Mouse (Mus musculus) liver, postnatal 0 days (tissue): ENCODE measurements at regions not wholly inside any gene's neighbourhood (a gene's known extent, or its start where the extent isn't known, plus 50 kb on each side); places are given as distances from the start of the nearest gene placed in this dataset.
"Not testable (repeated sequence)": the region's sequence is repeated elsewhere in the genome, so short reads cannot be mapped to it uniquely, and the experiment has no call there.

ENCODE experiments used
- ATAC-seq: fragments of 200-750 bp; cut with Nextera tagmentation; 2 replicates; pipeline ENCODE4 v1.8.0; 2017; ENCODE audit warnings: mild to moderate bottlenecking, moderate library complexity
- DNase-seq: peaks from one replicate; pipeline ENCODE4 v3.0.0-alpha.2; 2016
- H3K27ac ChIP-seq: fragments of 300-500 bp; sonication (generic); 2 replicates; pipeline ENCODE4 v1.5.1; 2014; ENCODE audit warnings: antibody characterized with exemption, moderate library complexity, mild to moderate bottlenecking, low read depth
- H3K27me3 ChIP-seq: fragments of 300-500 bp; sonication (generic); 2 replicates; pipeline ENCODE4 v1.6.1; 2014; ENCODE audit warnings: low read length, control low read depth, mixed read lengths; ENCODE audit not compliant: insufficient read depth
- H3K36me3 ChIP-seq: fragments of 300-500 bp; sonication (generic); replicated peaks from 2 replicates; pipeline ENCODE4 v1.6.1; 2014; ENCODE audit warnings: mild to moderate bottlenecking, control low read depth, low read length, moderate library complexity, mixed read lengths; ENCODE audit not compliant: insufficient read depth
- H3K4me1 ChIP-seq: fragments of 300-500 bp; sonication (generic); 2 replicates; pipeline ENCODE4 v1.6.1; 2014; ENCODE audit warnings: antibody characterized with exemption, mild to moderate bottlenecking, control low read depth; ENCODE audit not compliant: insufficient read depth
- H3K4me2 ChIP-seq: fragments of 300-500 bp; sonication (generic); 2 replicates; pipeline ENCODE4 v1.6.1; 2014; ENCODE audit warnings: low read depth, mild to moderate bottlenecking, low read length, moderate library complexity, mixed read lengths
- H3K4me3 ChIP-seq: fragments of 300-500 bp; sonication (generic); 2 replicates; pipeline ENCODE4 v1.5.1; 2014; ENCODE audit warnings: low read depth, low read length
- H3K9ac ChIP-seq: fragments of 300-500 bp; sonication (generic); replicated peaks from 2 replicates; pipeline ENCODE4 v1.6.1; 2014; ENCODE audit warnings: mild to moderate bottlenecking, moderate library complexity
- H3K9me3 ChIP-seq: fragments of 300-500 bp; sonication (generic); 2 replicates; pipeline ENCODE4 v1.6.1; 2016; ENCODE audit warnings: mild to moderate bottlenecking, control low read depth, low read length, mixed read lengths
- CTCF ChIP-seq: sonication (generic); IDR thresholded peaks from 2 replicates; pipeline ENCODE4 v1.5.1; 2016; ENCODE audit warnings: antibody characterized with exemption, low read depth
- EP300 ChIP-seq: IDR thresholded peaks from 2 replicates; pipeline ENCODE4 v1.6.1; 2016; ENCODE audit warnings: antibody characterized with exemption, low read depth, mild to moderate bottlenecking
- WGBS: fragments of 180-500 bp; shearing (Covaris S2); extraction: QIAGEN DNeasy Blood & Tissue Kit; methylation state at CpG from one replicate; pipeline ENCODE4 v1.1.7; 2014; ENCODE audit not compliant: insufficient replicate concordance; 5-methylcytosine and 5-hydroxymethylcytosine counted together

GRCm38 (mm10) chr7:73238486-73238885, 136.8 kb upstream of the Rgma start:
- H3K9ac ChIP-seq: no peak overlapping the region
- no peaks in the 10 kb centered on the region for H3K36me3 ChIP-seq
- H3K9me3 ChIP-seq: no peaks in the 10 kb centered on the region
- no peaks in the 10 kb centered on the region for H3K27me3 ChIP-seq
- 37% methylated on average over 4 of the region's 4 CpGs for WGBS
- H3K27ac ChIP-seq: no peak overlapping the region
- DNase-seq (no peak), ATAC-seq (no peak)
- no peak for TF ChIP-seq CTCF
- TF ChIP-seq EP300: no peak
- no peak overlapping the region for H3K4me2 ChIP-seq
- no peak overlapping the region for H3K4me3 ChIP-seq
- H3K4me1 ChIP-seq: no peaks in the 10 kb centered on the region

DNA sequence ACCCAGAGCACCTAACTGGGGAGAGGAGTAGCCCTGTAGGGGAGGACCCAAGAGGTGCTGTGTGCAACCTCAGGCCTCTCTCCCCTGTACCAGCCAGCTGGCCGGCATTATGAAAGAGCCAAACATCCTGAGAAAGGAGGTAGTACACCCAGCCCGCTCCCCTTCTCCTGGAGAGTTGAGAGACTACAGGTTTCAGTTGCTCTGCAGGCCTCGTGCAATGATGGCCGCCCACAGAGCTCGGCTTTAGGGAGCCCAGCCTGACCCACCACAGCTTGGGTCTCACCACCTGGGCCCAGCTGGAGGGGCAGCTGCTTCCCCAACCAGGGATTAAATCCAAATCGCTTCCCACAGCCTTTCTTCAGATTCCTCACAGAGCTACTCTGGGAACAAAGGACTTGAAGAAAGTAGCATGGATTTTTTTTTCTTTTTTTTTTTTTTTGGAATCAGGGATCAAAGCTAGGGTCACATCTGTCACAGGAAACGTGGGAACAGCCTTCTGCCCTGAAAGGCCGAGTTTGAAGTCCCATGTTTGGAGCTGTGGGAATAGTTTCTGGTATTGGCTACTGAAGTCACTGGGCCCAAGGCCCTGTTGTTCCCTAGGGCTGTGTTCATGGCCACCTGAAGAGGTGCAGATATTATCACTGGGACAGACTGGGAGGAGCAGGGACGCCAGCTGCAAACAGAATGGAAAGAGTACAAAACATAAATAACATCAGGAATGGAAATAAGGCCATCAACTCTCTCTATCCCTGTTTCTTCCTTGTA, 131.5 kb upstream of the Rgma start:
- no peak for ATAC-seq

GRCm38 (mm10) chr7:73245431-73245830, 129.9 kb upstream of the Rgma start:
- Histone ChIP-seq H3K9me3 (no peaks in the 10 kb centered on the region), H3K27me3 (no peaks in the 10 kb centered on the region), H3K36me3 (no peaks in the 10 kb centered on the region), H3K4me1 (no peaks in the 10 kb centered on the region), H3K4me2 (no peak overlapping the region), H3K4me3 (no peak overlapping the region), H3K27ac (no peak overlapping the region), H3K9ac (no peak overlapping the region)
- ATAC-seq (no peak), DNase-seq (no peak)
- TF ChIP-seq CTCF (no peak), EP300 (no peak)
- 72% methylated on average over 2 of the region's 2 CpGs for WGBS

More for the DNA sequence above, 131.5 kb upstream of the Rgma start:
- no peaks in the 10 kb centered on the region for H3K4me1 ChIP-seq
- no peak overlapping the region for H3K4me3 ChIP-seq
- H3K9ac ChIP-seq: no peak overlapping the region
- H3K4me2 ChIP-seq: no peak overlapping the region
- H3K27me3 ChIP-seq: no peaks in the 10 kb centered on the region
- no peaks in the 10 kb centered on the region for H3K9me3 ChIP-seq
- 62% methylated on average over 9 of the region's 9 CpGs for WGBS
- H3K36me3 ChIP-seq: no peaks in the 10 kb centered on the region
- no peak for DNase-seq
- no peak for TF ChIP-seq CTCF
- no peak for TF ChIP-seq EP300
- H3K27ac ChIP-seq: no peak overlapping the region

DNA sequence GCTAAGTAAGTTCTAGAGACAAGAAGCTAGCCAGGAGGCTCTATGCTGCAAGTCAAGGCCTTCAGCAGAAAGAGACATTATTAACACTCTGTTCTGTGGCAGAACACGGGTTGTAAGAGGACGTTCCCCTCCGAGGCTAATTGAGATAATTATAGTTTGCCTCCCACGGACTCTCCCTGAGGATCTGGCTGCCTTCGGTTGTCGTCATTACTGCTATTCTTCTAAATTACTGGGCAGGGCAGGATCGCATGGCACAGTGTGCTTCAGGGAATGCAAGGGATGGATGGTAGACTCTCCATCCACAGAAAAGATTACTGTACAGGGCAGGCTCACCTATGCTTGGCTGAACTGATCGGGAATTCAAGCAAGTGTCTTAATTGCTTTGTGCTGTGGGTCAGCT, 124.7 kb upstream of the Rgma start:
- Histone ChIP-seq H3K4me1 (no peaks in the 10 kb centered on the region), H3K27ac (no peak overlapping the region), H3K27me3 (no peaks in the 10 kb centered on the region), H3K36me3 (no peaks in the 10 kb centered on the region), H3K4me3 (no peak overlapping the region), H3K9ac (no peak overlapping the region), H3K4me2 (no peak overlapping the region), H3K9me3 (no peaks in the 10 kb centered on the region)
- 71% methylated on average over 8 of the region's 8 CpGs for WGBS
- no peak for TF ChIP-seq EP300
- no peak for TF ChIP-seq CTCF
- DNase-seq (no peak), ATAC-seq (no peak)

DNA sequence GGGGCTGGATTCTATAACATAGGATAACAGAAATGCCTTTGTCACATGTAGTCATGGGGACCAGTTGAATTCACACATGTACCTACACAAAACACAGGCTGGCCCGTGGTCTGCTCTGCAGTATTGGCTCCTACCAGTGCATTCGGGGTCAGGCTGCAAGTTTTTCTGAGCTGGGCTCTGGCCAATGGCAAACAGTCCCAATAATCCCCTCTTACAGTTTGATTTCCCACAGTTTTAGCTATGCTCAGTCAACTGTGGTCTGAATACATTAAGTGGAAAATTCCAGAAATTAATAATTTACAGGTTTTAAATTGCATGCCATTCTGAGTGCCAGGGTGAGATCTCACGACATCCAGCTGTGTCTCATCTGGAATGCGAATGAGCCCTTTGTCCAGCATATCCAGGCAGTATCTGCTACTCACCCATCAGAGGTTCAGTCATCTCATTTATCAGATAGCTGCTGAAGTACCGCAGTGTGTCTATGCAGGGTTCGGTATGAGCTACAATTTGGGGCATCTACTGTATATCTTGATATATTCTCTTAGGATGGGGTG, 124.0 kb upstream of the Rgma start:
- no peak for TF ChIP-seq EP300
- no peak for TF ChIP-seq CTCF
- ATAC-seq (no peak), DNase-seq (no peak)
- no peak overlapping the region for H3K27ac ChIP-seq
- H3K4me3 ChIP-seq: no peak overlapping the region
- H3K36me3 ChIP-seq: no peaks in the 10 kb centered on the region
- no peak overlapping the region for H3K9ac ChIP-seq
- no peak overlapping the region for H3K4me2 ChIP-seq
- no peaks in the 10 kb centered on the region for H3K9me3 ChIP-seq
- H3K27me3 ChIP-seq: no peaks in the 10 kb centered on the region
- H3K4me1 ChIP-seq: no peaks in the 10 kb centered on the region
- 72% methylated on average over 6 of the region's 6 CpGs for WGBS

DNA sequence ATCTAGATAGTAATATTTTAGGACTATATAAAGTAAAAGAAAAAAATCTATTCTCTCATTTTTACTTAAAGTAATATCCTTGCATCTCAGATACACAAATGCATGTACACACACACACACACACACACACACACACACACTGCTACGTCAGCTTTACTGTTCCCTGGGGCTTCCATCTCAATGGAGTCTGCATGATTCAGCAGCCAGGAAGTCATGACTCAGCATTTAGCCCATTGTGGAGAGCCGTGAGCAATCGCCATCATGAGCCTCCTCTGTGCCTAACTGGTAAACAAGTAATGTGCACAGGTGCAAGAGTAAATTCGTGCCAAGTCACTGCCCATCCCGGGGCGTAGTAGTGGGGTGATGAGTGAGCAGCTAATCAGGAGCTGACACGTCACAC, 120.3 kb upstream of the Rgma start:
- not testable (repeated sequence) for H3K9ac ChIP-seq, DNase-seq, H3K4me1 ChIP-seq, ATAC-seq, H3K27me3 ChIP-seq, H3K36me3 ChIP-seq, H3K9me3 ChIP-seq, H3K4me2 ChIP-seq, H3K4me3 ChIP-seq, H3K27ac ChIP-seq
- WGBS: 61% methylated on average over 6 of the region's 7 CpGs

DNA sequence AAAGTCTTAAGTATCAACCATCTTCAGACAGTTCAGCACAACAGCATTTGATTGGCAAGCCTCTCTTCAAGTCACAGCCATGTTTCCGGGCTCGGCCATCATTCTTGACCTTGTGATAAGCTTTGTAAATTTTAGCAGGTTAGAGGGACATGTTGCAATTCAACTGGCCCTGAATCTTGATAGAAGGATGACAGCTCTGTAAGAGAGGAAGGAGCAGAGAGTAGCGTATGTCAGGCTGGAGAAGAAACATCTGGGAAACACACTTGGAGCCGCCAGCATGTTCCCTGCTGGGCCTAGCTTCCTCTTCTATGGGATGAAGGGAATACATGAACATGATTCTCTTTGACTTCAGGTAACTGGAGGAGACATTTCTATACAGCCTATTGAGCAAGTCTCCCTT, 115.2 kb upstream of the Rgma start:
- Histone ChIP-seq H3K27ac (no peak overlapping the region), H3K9ac (no peak overlapping the region), H3K36me3 (no peaks in the 10 kb centered on the region), H3K4me2 (no peak overlapping the region), H3K27me3 (no peaks in the 10 kb centered on the region), H3K4me1 (no peaks in the 10 kb centered on the region), H3K9me3 (no peaks in the 10 kb centered on the region), H3K4me3 (no peak overlapping the region)
- TF ChIP-seq CTCF (no peak), EP300 (no peak)
- 73% methylated on average over 4 of the region's 4 CpGs for WGBS
- no peak for ATAC-seq
- DNase-seq: no peak
